Mouse (Mus musculus) mesoderm, embryonic 11.5 days (tissue): ENCODE data around the gene Nhsl1.
"Not testable (repeated sequence)": the region's sequence is repeated elsewhere in the genome, so short reads cannot be mapped to it uniquely, and the experiment has no call there.

Source experiments
- DNase-seq: peaks from one replicate; pipeline ENCODE4 v3.0.0-alpha.2; 2012; ENCODE audit warnings: low read depth, low spot score

Gene Nhsl1

GRCm38 (mm10) chr10:18437584-18437983 lies 118.8 kb downstream of the Nhsl1 start:
- DNase-seq: no peak

- DNase-seq: no peak
These were observed 127.0 kb downstream of the Nhsl1 start for GRCm38 (mm10) chr10:18445603-18446358.

DNA sequence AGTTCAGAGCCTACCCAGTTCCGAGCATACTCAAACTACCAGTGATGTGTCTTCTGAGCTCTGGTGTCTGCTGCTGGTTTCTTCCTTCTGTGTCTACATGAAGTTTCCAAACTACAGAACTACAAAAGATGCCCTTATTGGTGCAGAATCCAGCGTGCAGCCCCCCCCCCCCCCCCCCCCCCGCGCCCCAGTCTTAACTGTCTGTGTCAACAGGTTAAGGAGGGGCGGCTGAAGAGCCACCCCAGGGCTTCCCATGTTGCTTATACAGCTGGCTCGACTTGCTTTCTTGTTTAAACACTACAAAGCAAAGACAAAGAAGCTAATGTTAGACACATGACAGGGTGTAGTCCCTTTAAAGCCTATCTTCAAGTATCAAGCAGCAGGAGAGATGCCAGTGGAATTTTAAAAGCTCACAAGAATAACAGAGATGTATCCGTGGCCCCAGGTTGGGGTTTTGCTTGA lies 127.6 kb downstream of the Nhsl1 start:
- peak; percentile 61 for DNase-seq

DNA sequence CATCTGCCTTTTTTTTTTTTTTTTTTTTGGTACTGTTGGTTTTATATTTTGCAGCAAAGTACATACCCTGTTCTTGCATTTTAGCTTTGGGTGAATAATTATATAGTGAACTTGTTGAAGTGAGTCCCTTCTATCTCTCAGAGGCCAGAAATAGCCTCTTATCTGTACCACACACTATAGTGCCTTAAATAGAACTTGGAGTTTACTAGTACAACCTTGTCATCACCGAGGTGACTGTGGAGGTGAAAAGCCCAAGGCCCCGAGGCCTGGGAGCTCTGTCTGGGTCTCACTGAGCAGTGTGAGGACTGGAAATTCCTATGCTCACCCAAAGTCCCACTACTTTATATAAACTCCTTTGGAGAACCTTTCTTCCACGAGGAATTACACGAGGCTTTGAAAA lies 128.5 kb downstream of the Nhsl1 start:
- DNase-seq: no peak

DNA sequence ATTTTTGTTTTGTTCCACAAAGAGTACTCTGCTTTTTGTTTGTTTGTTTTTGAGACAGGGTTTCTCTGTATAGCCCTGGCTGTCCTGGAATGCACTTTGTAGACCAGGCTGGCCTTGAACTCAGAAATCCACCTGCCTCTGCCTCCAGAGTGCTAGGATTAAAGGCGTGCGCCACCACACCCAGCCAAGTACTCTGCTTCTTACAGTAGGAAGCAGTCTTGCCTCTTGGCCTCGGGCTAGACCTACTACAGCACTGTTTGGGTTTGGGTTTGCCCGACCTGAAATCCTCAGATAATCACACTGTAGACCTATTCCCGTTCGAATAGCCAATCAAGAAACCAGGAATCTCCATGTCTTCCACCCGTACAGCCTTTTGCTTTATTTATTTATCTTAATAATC lies 130.1 kb downstream of the Nhsl1 start:
- DNase-seq: not testable (repeated sequence)

GRCm38 (mm10) chr10:18453380-18453779 lies 134.6 kb downstream of the Nhsl1 start:
- DNase-seq: peak; percentile 80

DNA sequence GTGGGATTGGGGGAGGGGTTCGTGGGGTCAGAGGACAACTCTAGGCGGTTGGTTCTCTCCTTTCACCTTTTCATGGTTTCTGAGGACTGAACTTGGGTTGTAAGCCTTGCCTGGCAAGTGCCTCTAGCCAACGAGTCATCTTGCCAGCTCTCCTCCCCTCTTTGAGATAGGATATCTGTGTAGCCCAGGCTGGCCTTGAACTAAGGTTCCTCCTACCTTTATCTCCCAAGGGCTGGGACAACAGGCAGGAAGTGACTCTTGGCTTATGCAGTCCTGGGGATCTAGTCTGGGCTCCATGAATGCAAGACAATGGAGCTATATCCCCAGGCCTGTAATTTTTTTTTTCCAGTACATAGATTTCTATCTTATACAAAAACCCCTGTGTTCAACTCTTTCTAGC lies 135.4 kb downstream of the Nhsl1 start:
- no peak for DNase-seq

GRCm38 (mm10) chr10:18455301-18455920 lies 136.6 kb downstream of the Nhsl1 start:
- no peak for DNase-seq

GRCm38 (mm10) chr10:18457808-18458475 lies 139.2 kb downstream of the Nhsl1 start:
- no peak for DNase-seq

DNA sequence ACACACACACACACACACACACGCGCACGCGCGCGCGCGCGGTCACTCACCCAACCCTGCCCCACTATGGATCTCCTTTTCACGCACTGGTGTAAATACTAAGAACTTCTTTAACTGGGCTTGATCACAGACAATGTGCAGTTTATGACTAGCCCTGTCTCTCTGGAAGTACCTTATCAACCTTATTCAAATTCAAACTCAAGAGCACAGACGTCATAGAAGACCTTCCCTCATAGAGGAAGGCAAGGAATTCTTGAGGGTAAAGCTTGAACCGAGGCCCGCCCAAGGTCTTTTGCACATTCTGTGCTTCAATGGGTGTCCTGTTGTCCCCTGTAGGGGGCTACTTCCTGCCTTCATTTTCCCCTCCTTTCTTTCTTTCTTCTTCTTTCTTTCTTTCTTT lies 142.6 kb downstream of the Nhsl1 start:
- DNase-seq: no peak

- DNase-seq: no peak
These were observed 144.5 kb downstream of the Nhsl1 start for GRCm38 (mm10) chr10:18463071-18463841.

DNA sequence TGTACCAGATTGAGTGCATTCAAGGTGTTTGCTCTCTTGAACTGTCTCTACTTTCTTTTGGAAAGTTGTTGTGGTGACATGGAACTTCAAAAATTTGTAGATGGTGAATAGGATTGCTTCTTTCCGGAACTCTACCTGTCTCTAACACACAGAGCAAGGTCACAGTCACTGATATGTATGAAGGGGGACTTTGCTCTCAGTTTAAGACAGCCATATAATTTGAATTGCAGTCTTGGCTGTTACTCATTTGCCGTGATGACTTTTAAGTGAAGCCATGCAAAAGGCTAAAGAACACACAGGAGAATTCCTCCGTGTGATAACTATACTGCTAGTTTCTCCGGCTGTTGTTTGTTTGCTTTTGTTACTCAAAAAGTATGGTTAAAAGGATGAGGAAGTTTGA lies 149.6 kb downstream of the Nhsl1 start:
- no peak for DNase-seq

- peak; percentile 82 for DNase-seq
These were observed 150.7 kb downstream of the Nhsl1 start for GRCm38 (mm10) chr10:18469279-18470135.

GRCm38 (mm10) chr10:18470351-18471060 lies 151.7 kb downstream of the Nhsl1 start:
- DNase-seq: no peak

- DNase-seq: no peak
These were observed 152.9 kb downstream of the Nhsl1 start for GRCm38 (mm10) chr10:18471648-18472047.

DNA sequence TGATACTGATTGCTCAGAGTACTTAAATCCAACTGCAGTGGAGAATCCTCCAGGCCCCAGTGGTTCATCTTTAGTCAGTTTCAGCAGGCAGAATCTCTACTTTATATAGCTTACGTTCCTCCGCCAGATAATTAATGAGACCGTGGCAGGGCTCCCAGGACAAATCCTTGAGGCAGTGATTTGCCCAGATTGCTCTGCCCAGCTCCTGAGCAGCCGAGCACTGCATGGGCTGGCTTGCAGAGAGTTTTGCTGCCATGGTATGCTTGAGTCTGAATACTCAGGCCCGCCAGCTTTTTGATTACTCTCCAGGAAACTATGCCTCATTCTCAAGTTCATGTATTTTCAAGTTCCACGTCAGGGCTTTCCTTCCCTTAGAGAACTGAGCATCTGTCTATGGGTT lies 156.3 kb downstream of the Nhsl1 start:
- no peak for DNase-seq

- DNase-seq: no peak
These were observed 159.5 kb downstream of the Nhsl1 start for GRCm38 (mm10) chr10:18478294-18478693.

DNA sequence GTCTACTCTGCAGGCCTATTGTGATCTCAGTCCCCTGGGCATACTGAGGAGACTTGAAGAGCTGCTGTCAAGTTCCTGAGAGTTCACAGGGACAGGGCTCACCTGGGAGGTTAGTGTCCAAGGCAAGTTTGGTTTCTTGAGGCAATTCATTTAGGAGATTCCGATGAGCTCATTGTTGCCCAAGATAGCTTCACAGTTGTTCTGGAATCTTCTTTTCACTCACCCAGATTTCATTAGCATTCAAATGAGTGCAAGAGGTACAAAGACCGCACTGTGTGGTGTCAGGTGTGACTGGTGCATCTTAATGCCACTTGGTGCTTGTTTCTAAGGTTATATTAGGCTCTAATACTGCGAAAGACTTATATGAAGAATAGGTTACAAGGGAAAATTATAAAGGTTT lies 160.5 kb downstream of the Nhsl1 start:
- DNase-seq: no peak

GRCm38 (mm10) chr10:18480836-18481235 lies 162.1 kb downstream of the Nhsl1 start:
- DNase-seq: no peak

DNA sequence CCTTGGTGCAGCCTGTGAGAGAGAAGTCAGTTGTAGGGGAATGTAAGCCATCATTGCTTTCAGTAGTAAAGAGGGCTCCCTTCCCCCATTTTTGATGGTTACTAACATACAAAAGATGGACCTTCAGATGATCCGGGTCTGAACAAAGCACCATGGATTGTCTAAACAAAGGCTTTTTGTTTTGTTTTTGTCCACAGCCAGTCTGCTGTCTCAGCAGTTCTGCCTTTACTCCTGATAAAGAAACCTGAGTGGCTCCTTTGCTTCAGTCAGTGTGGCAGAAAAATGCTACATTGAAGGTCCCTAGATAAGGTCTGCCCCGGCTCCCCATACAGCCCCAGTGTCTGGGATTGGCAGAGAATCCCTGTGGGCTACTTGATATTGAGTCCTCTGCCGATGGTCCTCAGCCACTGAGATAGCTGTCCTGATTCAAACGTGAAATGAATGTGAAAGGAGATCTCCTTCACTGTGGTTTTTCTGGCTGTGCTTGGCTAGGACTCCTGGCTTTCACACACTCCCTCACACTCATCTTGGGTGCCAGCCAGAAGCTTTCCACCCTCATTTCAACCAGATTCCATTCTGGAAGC lies 163.9 kb downstream of the Nhsl1 start:
- DNase-seq: no peak
